In genomic region chr1:191283110-191284040, GRCm38 (mm10) we compare ENCODE assay signal across 14 mouse cellular contexts. TPM values are rescaled to one million over a fixed set of nuclear protein-coding genes. Genes with fewer than 3 reads are reported as not detected.
DNase-seq lines count a peak whose midpoint lies in the region; ATAC-seq lines count a peak whose summit lies in the region.
"Had no signal": no experiment of that assay in that cellular context is flagged by ENCODE, and none has a peak within 500 bp of the region (broad histone marks: within the 10 kb centered on the region; RNA-seq: fewer than 3 reads in every experiment).

No protein-coding gene starts in this region.

- no peaks in the 10 kb centered on the region for H3K27me3 ChIP-seq in liver, embryonic 11.5 days (replicated peaks; ENCODE audit: control insufficient read depth, insufficient read depth, low read length)
- H3K27me3 ChIP-seq in intestine, embryonic 14.5 days (replicated peaks; ENCODE audit: control insufficient read depth, insufficient read depth, low read length): no peaks in the 10 kb centered on the region
- H3K27me3 ChIP-seq in stomach, embryonic 15.5 days (replicated peaks): no peaks in the 10 kb centered on the region

- H3K36me3 ChIP-seq in liver, embryonic 11.5 days (ENCODE audit: control insufficient read depth, insufficient read depth, low read length): no peaks in the 10 kb centered on the region
- H3K36me3 ChIP-seq in intestine, embryonic 14.5 days (ENCODE audit: control insufficient read depth, insufficient read depth, low read length): no peaks in the 10 kb centered on the region
- H3K36me3 ChIP-seq in stomach, embryonic 15.5 days: no peaks in the 10 kb centered on the region
- H3K36me3 ChIP-seq: forebrain, embryonic 10.5 days had no signal

- H3K9me3 ChIP-seq in liver, embryonic 11.5 days (ENCODE audit: control insufficient read depth, low read length): no peaks in the 10 kb centered on the region
- peaks cover 4% of the 10 kb centered on the region; the same call in 1 of the 2 replicates for H3K9me3 ChIP-seq in intestine, embryonic 14.5 days (ENCODE audit: control insufficient read depth, low read length)
- no peaks in the 10 kb centered on the region for H3K9me3 ChIP-seq in stomach, embryonic 15.5 days
- H3K9me3 ChIP-seq: forebrain, embryonic 10.5 days had no signal

- H3K4me3 ChIP-seq in liver, embryonic 11.5 days (ENCODE audit: low read depth, low read length): no peak overlapping the region
- H3K4me3 ChIP-seq in intestine, embryonic 14.5 days (ENCODE audit: low read depth, low read length): no peak overlapping the region
- H3K4me3 ChIP-seq in stomach, embryonic 15.5 days (replicated peaks): no peak overlapping the region
- H3K4me3 ChIP-seq: forebrain, embryonic 10.5 days; megakaryocyte, embryonic 14.5 days had no signal

- H3K4me2 ChIP-seq in liver, embryonic 11.5 days: no peak overlapping the region
- H3K4me2 ChIP-seq in intestine, embryonic 14.5 days (ENCODE audit: low read length): no peak overlapping the region
- no peak overlapping the region for H3K4me2 ChIP-seq in stomach, embryonic 15.5 days

- H3K4me1 ChIP-seq in liver, embryonic 11.5 days (replicated peaks; ENCODE audit: control insufficient read depth, insufficient read depth, low read length): no peaks in the 10 kb centered on the region; the same call in 1 of the 2 replicates
- H3K4me1 ChIP-seq in intestine, embryonic 14.5 days (replicated peaks; ENCODE audit: control insufficient read depth, insufficient read depth, low read length): no peaks in the 10 kb centered on the region
- H3K4me1 ChIP-seq in stomach, embryonic 15.5 days: peaks cover 1% of the 10 kb centered on the region; the same call in 1 of the 2 replicates

- no peak overlapping the region for H3K27ac ChIP-seq in liver, embryonic 11.5 days (ENCODE audit: low read depth, low read length)
- H3K27ac ChIP-seq in intestine, embryonic 14.5 days (ENCODE audit: low read depth): no peak overlapping the region; the same call in 1 of the 2 replicates
- H3K27ac ChIP-seq in stomach, embryonic 15.5 days: peak overlapping the region; percentile 61
- H3K27ac ChIP-seq: forebrain, embryonic 10.5 days had no signal

- WGBS in liver, embryonic 11.5 days: 78% methylated on average over 13 of the region's 13 CpGs
- 76% methylated on average over 13 of the region's 13 CpGs for WGBS in intestine, embryonic 14.5 days
- WGBS in stomach, embryonic 15.5 days: 74% methylated on average over 13 of the region's 13 CpGs

- no peak overlapping the region for H3K9ac ChIP-seq in liver, embryonic 11.5 days (ENCODE audit: low read depth, low read length)
- no peak overlapping the region for H3K9ac ChIP-seq in intestine, embryonic 14.5 days (ENCODE audit: low read length)
- H3K9ac ChIP-seq in stomach, embryonic 15.5 days: no peak overlapping the region

- DNase-seq in liver, embryonic 11.5 days (ENCODE audit: low spot score): no peak
- no peak for DNase-seq in liver
- no peak for DNase-seq in intestine, embryonic 14.5 days (ENCODE audit: low spot score)
- DNase-seq in kidney, postnatal 36 days: peak; percentile 33 to 35
- no peak for DNase-seq in ovary, postnatal 14 days (ENCODE audit: low spot score)
- no peak for DNase-seq in right cerebral cortex, postnatal 36 days (ENCODE audit: low spot score in 2 of 2)
- DNase-seq in embryo, embryonic 10.5 days (ENCODE audit: low spot score): no peak
- DNase-seq: cerebellum, adult 8-10 months; layer of hippocampus, postnatal 36 days; right cerebral cortex, postnatal 25 days; thymus, postnatal 4 days had no signal

- ATAC-seq in liver, embryonic 11.5 days (replicated peaks; ENCODE audit: low FRiP score): peak; percentile 30; the same call in 1 of the 2 replicates
- peak; percentile 76 for ATAC-seq in intestine, embryonic 14.5 days (replicated peaks; ENCODE audit: low FRiP score, low TSS enrichment, low read depth)
- peak; percentile 71 for ATAC-seq in stomach, embryonic 15.5 days (ENCODE audit: insufficient read depth, low FRiP score, low read depth)

RNA-seq across cellular contexts. Expression of gene Nenf, which starts 34.6 kb away (rescaled TPM):
- 53.6 and 56.4 TPM in 2 replicates for polyA plus RNA-seq in liver, embryonic 11.5 days (2014; fragmentation: Nextera tagmentation; extraction: Ambion mirVana)
- polyA plus RNA-seq in intestine, embryonic 14.5 days (2014; fragmentation: Nextera tagmentation; extraction: Ambion mirVana): 126 and 128 TPM in 2 replicates
- polyA plus RNA-seq in stomach, embryonic 15.5 days (2015; fragmentation: Nextera tagmentation; extraction: Ambion mirVana): 105 and 110 TPM in 2 replicates

RNA-seq across cellular contexts. Expression of gene Tmem206, which starts 42.3 kb away (rescaled TPM):
- 15.4 and 18.8 TPM in 2 replicates for polyA plus RNA-seq in liver, embryonic 11.5 days (2014; fragmentation: Nextera tagmentation; extraction: Ambion mirVana)
- polyA plus RNA-seq in intestine, embryonic 14.5 days (2014; fragmentation: Nextera tagmentation; extraction: Ambion mirVana): 21.0 and 21.9 TPM in 2 replicates
- 20.0 and 20.8 TPM in 2 replicates for polyA plus RNA-seq in stomach, embryonic 15.5 days (2015; fragmentation: Nextera tagmentation; extraction: Ambion mirVana)

Comparison
In these comparisons a context has a peak if more than half of its experiments do, and no peak if none do; other contexts are left out.
1. DNase-seq: peak in kidney, postnatal 36 days (2 of 2); none in liver, embryonic 11.5 days (single experiment), liver (single experiment), intestine, embryonic 14.5 days (single experiment), ovary, postnatal 14 days (single experiment), right cerebral cortex, postnatal 36 days (0 of 2) and embryo, embryonic 10.5 days (single experiment).
2. Peak in every context shown above with its lines, with median percentiles within 50 percentile points of each other: ATAC-seq.